Mouse (Mus musculus): Measurements from ENCODE around the gene Olfr239.
"Not testable (repeated sequence)": the region's sequence is repeated elsewhere in the genome, so short reads cannot be mapped to it uniquely, and the experiment has no call there.

The Olfr239 gene

DNA sequence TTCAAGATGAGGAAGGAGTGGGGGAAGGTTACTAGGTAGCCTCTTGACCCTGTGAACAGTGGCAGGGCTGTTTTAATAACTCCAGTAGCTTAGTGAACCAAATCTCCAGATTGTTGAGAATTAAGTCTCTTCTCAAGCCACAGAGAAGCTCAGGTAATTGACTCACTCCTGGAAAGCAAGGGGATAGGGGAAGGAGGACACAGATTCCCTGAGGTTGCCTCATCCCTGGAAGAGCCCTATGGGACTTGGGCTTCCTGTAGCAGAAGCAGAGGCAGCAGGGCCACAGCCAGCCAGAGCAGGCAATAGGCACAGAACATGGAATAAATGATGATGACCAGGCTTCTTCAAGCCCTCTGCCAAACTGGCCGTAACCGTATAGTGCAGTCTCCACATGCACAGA is at the start of gene Olfr239:
TSS of gene Olfr239 (plus strand) at position 301 of the 400 bp plus-strand sequence.
- DNase-seq (ENCODE audit: low spot score) = not testable (repeated sequence)

DNA sequence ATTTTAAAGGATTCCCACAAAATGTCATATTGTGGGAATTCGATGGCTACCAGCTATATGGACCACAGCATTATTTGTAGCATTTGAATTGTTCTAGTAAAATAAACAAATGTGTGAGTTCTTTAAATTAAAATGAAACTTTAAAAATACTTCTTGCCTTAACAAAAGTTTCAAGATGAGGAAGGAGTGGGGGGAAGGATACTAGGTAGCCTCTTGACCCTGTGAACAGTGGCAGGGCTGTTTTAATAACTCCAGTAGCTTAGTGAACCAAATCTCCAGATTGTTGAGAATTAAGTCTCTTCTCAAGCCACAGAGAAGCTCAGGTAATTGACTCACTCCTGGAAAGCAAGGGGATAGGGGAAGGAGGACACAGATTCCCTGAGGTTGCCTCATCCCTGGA is 23.0 kb upstream of the Olfr239 start, which contains the start of gene Olfr55:
TSS of gene Olfr55 (plus strand) at position 301 of the 400 bp plus-strand sequence.
- DNase-seq (ENCODE audit: low spot score) = not testable (repeated sequence)

GRCm38 (mm10) chr17:33221590-33221989 is 30.5 kb downstream of the Olfr239 start, which contains the start of gene Olfr1564:
Olfr1564 (minus strand) TSS chr17:33221690.
- DNase-seq (ENCODE audit: low spot score) = no peak

DNA sequence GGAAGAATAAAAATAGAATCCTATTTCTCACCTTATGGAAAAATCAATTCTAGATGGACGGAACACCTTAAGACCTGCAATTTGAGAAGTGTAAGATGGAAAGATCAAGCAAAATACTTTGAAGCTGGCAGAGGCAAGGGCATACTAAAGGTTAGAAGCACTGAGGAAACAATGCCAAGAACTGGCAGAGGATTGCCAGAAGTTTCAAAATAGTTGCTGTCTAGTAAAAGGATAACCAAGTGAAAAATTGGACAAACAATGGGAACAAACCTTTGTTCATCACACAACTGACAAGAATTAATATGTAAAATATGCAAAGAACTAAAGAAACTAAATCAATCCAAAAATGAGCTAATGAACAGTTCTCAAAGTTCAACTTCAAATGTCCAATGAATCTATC is 45.5 kb downstream of the Olfr239 start:
- not testable (repeated sequence) for DNase-seq (ENCODE audit: low spot score)

Measured in layer of hippocampus, adult 11-12 months (tissue).